Mouse (Mus musculus) spleen, adult 2 months (tissue): ENCODE measurements around the gene Hao1. TPM values are rescaled to one million over a fixed set of nuclear protein-coding genes. Genes with fewer than 3 reads are reported as not detected.
A peak's percentile ranks its signal among the peaks of the same experiment; 100 is the strongest.

ENCODE experiments used
- DNase-seq, 2 experiments: peaks; one replicate each; pipeline versions ENCODE4 v3.0.0 to v3.0.0-alpha.2; 2012 to 2021; ENCODE audit warnings: low spot score in 2 of 2, low read depth in 1 of 2
- H3K27ac ChIP-seq: fragments of 200-500 bp; 2 replicates; pipeline ENCODE4 v1.5.1; 2012; ENCODE audit warnings: low read length, inconsistent platforms; ENCODE audit not compliant: insufficient read depth
- H3K27me3 ChIP-seq: fragments of 200-500 bp; 2 replicates; pipeline ENCODE4 v1.6.1; 2012; ENCODE audit warnings: mild to moderate bottlenecking, moderate library complexity, low read length, inconsistent platforms; ENCODE audit not compliant: control insufficient read depth, insufficient read depth
- H3K36me3 ChIP-seq: fragments of 200-500 bp; 2 replicates; pipeline ENCODE4 v1.6.1; 2012; ENCODE audit warnings: mild to moderate bottlenecking, low read length, inconsistent platforms; ENCODE audit not compliant: control insufficient read depth, insufficient read depth
- H3K4me1 ChIP-seq: fragments of 200-500 bp; 2 replicates; pipeline ENCODE4 v1.6.1; 2011; ENCODE audit warnings: inconsistent platforms; ENCODE audit not compliant: control insufficient read depth, insufficient read depth, insufficient read length
- H3K4me3 ChIP-seq: fragments of 200-500 bp; 2 replicates; pipeline ENCODE4 v1.5.1; 2011; ENCODE audit warnings: mild to moderate bottlenecking, inconsistent platforms; ENCODE audit not compliant: insufficient read depth, insufficient read length; ENCODE audit errors: extremely low read depth
- CTCF ChIP-seq: fragments of 200-500 bp; IDR thresholded peaks from 2 replicates; pipeline ENCODE4 v1.5.1; 2011; ENCODE audit warnings: mild to moderate bottlenecking, inconsistent platforms; ENCODE audit not compliant: insufficient read depth, insufficient read length, insufficient replicate concordance; ENCODE audit errors: extremely low read depth
- POLR2A ChIP-seq: fragments of 200-500 bp; IDR thresholded peaks from 2 replicates; pipeline ENCODE4 v1.6.1; 2011; ENCODE audit warnings: low read depth, low read length, inconsistent platforms
- WGBS: fragments of 180-500 bp; shearing (Covaris S2); methylation state at CpG from one replicate; pipeline ENCODE4 v1.1.7; 2018; 5-methylcytosine and 5-hydroxymethylcytosine counted together
- polyA plus RNA-seq: library from polyadenylated mRNA; depleted of rRNA; stranded (reverse); fragments of >200 nt; gene quantifications from 2 replicates; pipeline ENCODE4 v1.2.3, GENCODE M21; 2012; rRNA removed

The Hao1 gene
- polyA plus RNA-seq: not detected in 2 replicates

- Histone ChIP-seq H3K4me1 (no peaks in the 10 kb centered on the region), H3K27ac (no peak within 1 kb of the TSS), H3K36me3 (no peaks in the 10 kb centered on the region), H3K27me3 (no peaks in the 10 kb centered on the region), H3K4me3 (no peak within 1 kb of the TSS; the same call in 1 of the 2 replicates)
- no peak for DNase-seq
- 82% methylated on average over 8 of the region's 8 CpGs for WGBS
- TF ChIP-seq CTCF (no peak), POLR2A (no peak)
Observed at GRCm38 (mm10) chr2:134554221-134554727, at the start of gene Hao1. Hao1 (minus strand) TSS chr2:134554368.

GRCm38 (mm10) chr2:134591081-134591694, 37.0 kb upstream of the Hao1 start:
- H3K27me3 ChIP-seq: no peaks in the 10 kb centered on the region
- no peak overlapping the region for H3K4me3 ChIP-seq
- TF ChIP-seq CTCF (no peak), POLR2A (no peak)
- DNase-seq: no peak
- no peaks in the 10 kb centered on the region for H3K4me1 ChIP-seq
- H3K36me3 ChIP-seq: no peaks in the 10 kb centered on the region; the same call in 1 of the 2 replicates
- 90% methylated on average over 6 of the region's 6 CpGs for WGBS
- H3K27ac ChIP-seq: no peak overlapping the region

GRCm38 (mm10) chr2:134585243-134585642, 31.1 kb upstream of the Hao1 start:
- WGBS: 77% methylated on average over 4 of the region's 4 CpGs
- Histone ChIP-seq H3K27me3 (no peaks in the 10 kb centered on the region), H3K27ac (no peak overlapping the region), H3K4me3 (no peak overlapping the region), H3K36me3 (no peaks in the 10 kb centered on the region), H3K4me1 (no peaks in the 10 kb centered on the region)
- TF ChIP-seq CTCF (no peak), POLR2A (no peak)
- no peak for DNase-seq

GRCm38 (mm10) chr2:134559422-134559821, 5.3 kb upstream of the Hao1 start:
- DNase-seq: no peak
- H3K36me3 ChIP-seq: no peaks in the 10 kb centered on the region
- WGBS: 90% methylated on average over 3 of the region's 3 CpGs
- no peak overlapping the region for H3K4me3 ChIP-seq
- no peak overlapping the region for H3K27ac ChIP-seq
- H3K4me1 ChIP-seq: no peaks in the 10 kb centered on the region
- TF ChIP-seq POLR2A: no peak
- TF ChIP-seq CTCF: no peak
- no peaks in the 10 kb centered on the region for H3K27me3 ChIP-seq

- H3K27ac ChIP-seq: no peak overlapping the region
- TF ChIP-seq POLR2A (no peak), CTCF (no peak)
Observed at GRCm38 (mm10) chr2:134552358-134552757, 1.8 kb downstream of the Hao1 start.

GRCm38 (mm10) chr2:134549770-134550169, 4.4 kb downstream of the Hao1 start:
- TF ChIP-seq CTCF (peak; percentile 10; the same call in 1 of the 2 replicates), POLR2A (no peak)
- no peaks in the 10 kb centered on the region for H3K27me3 ChIP-seq

More at GRCm38 (mm10) chr2:134552358-134552757, 1.8 kb downstream of the Hao1 start:
- no peaks in the 10 kb centered on the region for H3K27me3 ChIP-seq
- no peaks in the 10 kb centered on the region for H3K36me3 ChIP-seq
- no peak overlapping the region for H3K4me3 ChIP-seq
- no peak for DNase-seq
- H3K4me1 ChIP-seq: no peaks in the 10 kb centered on the region

GRCm38 (mm10) chr2:134545116-134545515, 9.1 kb downstream of the Hao1 start:
- H3K4me1 ChIP-seq: no peaks in the 10 kb centered on the region
- H3K4me3 ChIP-seq: no peak overlapping the region
- 33% methylated on average over 5 of the region's 5 CpGs for WGBS
- H3K27ac ChIP-seq: no peak overlapping the region
- no peak for DNase-seq
- no peaks in the 10 kb centered on the region for H3K27me3 ChIP-seq
- TF ChIP-seq POLR2A (no peak), CTCF (no peak)
- no peaks in the 10 kb centered on the region for H3K36me3 ChIP-seq

More at GRCm38 (mm10) chr2:134549770-134550169, 4.4 kb downstream of the Hao1 start:
- DNase-seq: peak in 1 of 2 experiments; percentile 9
- 26% methylated on average over 4 of the region's 4 CpGs for WGBS
- Histone ChIP-seq H3K4me1 (no peaks in the 10 kb centered on the region), H3K36me3 (no peaks in the 10 kb centered on the region), H3K4me3 (no peak overlapping the region), H3K27ac (no peak overlapping the region)
